Mouse (Mus musculus) cortical plate, adult 2 months (tissue): ENCODE measurements at regions not wholly inside any gene's neighbourhood (a gene's known extent, or its start where the extent isn't known, plus 50 kb on each side); places are given as distances from the start of the nearest gene placed in this dataset.

Experiments
- CTCF ChIP-seq: fragments of 200-500 bp; IDR thresholded peaks from 2 replicates; pipeline ENCODE4 v1.5.1; 2011; ENCODE audit warnings: mild to moderate bottlenecking, control low read depth, low read length; ENCODE audit not compliant: insufficient read depth; ENCODE audit errors: extremely low read depth
- POLR2A ChIP-seq: fragments of 200-500 bp; IDR thresholded peaks from 2 replicates; pipeline ENCODE4 v1.6.1; 2011; ENCODE audit warnings: mild to moderate bottlenecking, low read length, control low read depth; ENCODE audit not compliant: insufficient read depth; ENCODE audit errors: extremely low read depth

GRCm38 (mm10) chr15:62134835-62135234, 1212.0 kb upstream of the A1bg start:
- no peak for TF ChIP-seq POLR2A
- no peak for TF ChIP-seq CTCF
